Mouse (Mus musculus) urinary bladder, postnatal 4 days (tissue): Measurements from ENCODE around the gene Zfp423.

Source experiments
- DNase-seq, 2 experiments: peaks; one replicate each; pipeline ENCODE4 v3.0.0; 2021 to 2022; ENCODE audit warnings: low spot score in 2 of 2

Gene Zfp423

DNA sequence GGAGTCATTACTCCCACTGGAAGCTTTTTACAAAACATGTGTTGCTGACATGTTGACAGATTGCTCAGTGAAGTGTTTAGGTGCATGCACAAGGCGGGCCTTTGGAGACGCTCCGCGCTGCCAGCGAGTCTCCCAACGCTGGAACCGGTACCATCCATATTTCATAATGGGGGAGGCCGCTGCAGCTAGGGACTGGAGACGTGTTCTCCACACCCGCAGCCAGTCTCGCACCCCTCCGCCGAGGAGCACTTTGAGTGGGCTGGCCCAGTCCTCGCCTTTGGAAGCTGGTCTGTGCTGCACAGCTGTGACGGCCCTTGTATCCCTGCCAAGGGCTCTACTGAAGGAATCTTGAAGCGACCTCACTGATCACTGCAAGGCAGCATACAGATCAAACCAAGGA, 122.5 kb downstream of the Zfp423 start:
- DNase-seq = peak; percentile 75 to 76

DNA sequence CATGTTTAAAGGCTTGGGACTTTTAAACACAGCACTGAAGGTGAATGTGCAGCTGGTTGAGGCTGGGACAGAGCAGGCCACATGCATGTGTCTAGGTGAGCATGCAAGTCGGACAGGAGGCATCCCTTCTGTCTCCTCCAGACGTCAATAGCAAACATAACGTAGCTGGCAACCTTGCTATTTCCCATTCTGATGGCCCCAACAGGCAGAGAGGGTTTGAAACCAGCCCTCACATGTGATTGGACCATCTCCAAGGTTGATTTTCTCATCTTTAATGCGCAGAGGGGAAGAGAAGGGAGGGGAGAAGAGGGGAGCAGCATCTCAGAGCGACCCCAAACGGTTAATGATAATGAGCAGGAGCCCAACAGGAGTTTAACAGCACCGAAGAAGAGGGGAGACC, 123.5 kb downstream of the Zfp423 start:
- DNase-seq = no peak

- DNase-seq = no peak
These were observed 124.0 kb downstream of the Zfp423 start for GRCm38 (mm10) chr8:87835411-87835821.

DNA sequence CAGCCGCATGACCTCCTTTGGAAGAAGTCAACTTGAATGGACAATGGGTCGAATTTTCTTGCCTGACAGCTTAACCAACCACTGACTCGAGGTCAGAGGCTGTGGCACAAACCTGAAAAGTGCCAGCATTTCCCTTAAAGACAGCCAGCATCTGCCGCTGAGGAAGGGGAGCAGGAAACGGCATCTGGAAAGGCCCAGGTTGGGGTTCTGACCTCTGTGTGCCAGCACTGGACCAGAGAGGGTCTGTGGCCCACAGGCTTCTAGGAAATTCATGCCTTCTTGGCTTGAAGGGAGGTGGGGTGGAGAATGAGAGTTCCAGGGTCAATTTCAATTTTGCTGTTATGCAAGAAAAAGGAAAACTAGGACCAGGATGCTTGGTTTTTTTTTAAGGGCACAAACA, 124.7 kb downstream of the Zfp423 start:
- no peak for DNase-seq

DNA sequence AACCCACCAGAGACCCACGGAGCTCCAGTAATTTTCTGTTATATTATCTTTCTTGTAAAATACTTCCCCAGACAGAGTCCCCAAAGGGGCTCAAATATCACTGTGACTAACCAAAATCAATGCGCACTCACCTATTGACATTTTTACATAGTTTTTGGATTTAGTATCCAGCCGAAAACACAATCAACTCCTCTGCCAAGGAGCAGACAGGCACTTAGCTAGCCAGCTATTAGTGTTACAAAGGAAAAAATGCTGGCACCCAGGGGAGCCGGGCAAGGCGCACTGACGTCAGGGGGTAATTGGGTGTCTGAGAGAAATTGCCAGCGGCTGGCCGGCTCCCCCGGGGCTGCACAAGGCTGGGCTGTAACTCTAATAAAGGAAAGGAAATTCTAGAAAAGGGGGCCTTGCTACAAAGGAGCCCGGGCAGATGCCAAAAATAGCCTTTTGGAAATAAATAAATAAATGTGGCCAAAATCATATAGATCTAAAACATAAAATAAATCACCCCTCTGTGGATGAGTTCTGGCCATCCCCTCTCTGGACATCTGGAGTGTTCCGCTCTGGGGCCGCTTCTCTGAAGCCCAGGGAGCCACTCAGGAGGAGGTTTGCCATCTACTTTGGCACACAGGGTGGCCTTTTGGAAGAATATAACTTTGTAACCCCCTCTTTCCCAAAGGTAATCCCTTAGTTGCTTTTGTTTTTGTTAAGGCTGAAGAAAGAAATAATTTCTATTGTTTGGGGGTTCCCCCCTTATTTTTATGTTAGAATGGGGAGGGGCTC, 125.4 kb downstream of the Zfp423 start:
- DNase-seq = no peak

GRCm38 (mm10) chr8:87833339-87833738, 126.1 kb downstream of the Zfp423 start:
- no peak for DNase-seq

GRCm38 (mm10) chr8:87832381-87833325, 126.7 kb downstream of the Zfp423 start:
- no peak for DNase-seq

DNA sequence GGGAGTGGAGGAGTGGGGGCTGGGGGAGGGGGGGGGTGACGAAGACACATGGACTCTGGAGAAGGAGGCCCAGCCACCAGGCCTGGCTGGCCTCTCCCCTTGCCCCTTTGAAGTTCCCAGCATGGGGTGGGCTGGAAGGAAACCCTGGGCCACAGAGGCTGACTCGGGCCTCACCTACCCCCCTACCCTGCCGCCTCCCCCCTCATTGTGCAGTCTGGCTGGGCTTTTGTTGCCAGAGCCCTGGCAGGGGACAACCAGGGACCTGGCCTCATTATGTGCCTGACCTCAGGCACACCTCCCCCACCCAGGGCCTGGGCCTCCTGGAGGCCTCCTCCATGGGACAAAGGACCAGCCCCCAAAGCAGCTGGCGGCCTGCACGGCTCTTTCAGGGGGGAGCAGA, 127.8 kb downstream of the Zfp423 start:
- DNase-seq = no peak

DNA sequence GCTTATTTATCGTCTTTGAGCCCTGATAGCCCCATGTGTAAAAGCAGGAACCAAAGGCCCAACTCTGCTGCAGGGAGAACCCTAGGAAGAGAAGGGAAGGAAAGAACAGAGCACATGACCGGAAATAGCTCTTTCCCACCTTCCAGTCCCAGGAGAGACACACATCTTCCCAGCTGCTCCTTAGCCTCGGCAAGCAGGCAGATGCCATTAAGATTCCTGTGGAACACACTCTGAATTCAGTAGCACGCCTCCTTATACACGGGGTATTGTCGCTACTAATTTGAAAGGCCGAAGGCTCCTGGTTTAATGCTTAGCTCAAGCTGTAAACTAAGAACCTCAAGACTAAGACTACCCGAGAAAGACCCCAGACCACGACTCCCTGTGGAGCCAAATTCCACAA, 128.3 kb downstream of the Zfp423 start:
- no peak for DNase-seq

- DNase-seq = no peak
These were observed 129.2 kb downstream of the Zfp423 start for GRCm38 (mm10) chr8:87830200-87830599.

DNA sequence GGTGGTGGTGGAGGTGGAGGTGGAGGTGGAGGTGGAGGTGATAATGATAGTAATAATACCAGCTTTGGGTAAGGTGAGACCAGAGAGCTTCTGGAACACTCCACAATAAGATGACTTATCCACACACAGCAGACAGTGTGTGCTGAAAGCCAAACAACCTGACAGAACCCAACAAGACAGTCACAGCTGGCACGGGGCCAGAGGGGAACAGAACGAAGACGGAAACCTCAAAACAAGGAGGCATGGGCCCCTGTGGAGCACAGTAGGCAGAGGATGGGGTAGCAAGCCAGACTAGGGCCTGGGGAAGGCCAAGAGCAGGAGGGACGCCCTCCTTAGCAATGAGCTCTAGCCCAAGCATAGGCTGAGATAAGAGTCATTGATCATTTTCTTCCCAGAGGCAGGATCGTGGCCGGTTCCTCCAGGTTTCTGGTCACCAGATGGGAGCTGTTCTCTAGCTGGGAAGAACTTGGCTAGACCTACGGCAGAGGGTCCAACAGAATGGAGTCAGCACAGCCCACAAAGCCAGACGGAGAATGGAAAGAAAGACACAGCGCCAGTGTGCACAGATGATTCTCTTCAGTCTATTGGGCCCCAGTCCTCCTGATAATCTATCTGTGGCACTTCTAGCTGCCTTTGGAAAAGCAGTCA, 133.3 kb downstream of the Zfp423 start:
- no peak for DNase-seq

DNA sequence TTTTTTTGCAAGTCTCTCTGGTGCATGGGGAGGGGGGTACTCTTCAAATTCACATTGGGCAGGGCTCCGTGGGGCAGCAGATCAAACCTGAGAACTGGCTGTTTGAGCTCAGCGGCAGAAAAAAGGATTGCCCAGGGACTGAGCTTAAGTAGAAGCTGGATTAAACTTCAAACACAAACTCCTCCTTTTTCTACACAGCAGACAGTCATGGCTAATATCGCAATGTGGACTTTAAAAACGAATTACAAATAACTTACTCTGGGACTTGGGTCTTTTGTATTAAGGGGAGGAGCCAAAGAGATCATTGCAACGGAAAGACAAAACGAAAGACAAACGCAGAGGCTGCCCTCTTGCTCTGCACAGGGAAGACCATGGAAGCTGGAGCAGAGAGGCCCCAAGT, 136.2 kb downstream of the Zfp423 start:
- no peak for DNase-seq

GRCm38 (mm10) chr8:87822690-87823089, 136.7 kb downstream of the Zfp423 start:
- no peak for DNase-seq

GRCm38 (mm10) chr8:87822175-87822574, 137.2 kb downstream of the Zfp423 start:
- DNase-seq = no peak

DNA sequence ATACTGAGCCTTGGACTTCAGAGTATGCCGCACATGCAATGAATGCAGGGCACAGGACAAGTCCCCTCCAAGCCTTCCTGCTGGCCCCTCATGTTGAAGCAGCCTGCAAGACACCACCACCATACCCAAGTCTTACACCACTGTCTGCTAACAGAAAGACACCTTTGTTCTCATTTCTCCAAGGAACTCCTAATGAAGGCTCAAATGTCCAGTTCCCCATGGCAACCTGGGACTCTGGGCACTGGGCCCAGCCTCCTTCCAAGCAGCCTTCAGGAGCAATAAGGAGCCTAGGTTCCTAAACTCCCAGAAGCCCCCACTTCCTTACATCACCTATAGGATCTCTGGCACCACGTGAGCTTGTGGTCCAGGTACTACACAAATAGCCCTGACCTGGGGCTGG, 137.7 kb downstream of the Zfp423 start:
- DNase-seq = no peak

GRCm38 (mm10) chr8:87819263-87819662, 140.1 kb downstream of the Zfp423 start:
- no peak for DNase-seq

DNA sequence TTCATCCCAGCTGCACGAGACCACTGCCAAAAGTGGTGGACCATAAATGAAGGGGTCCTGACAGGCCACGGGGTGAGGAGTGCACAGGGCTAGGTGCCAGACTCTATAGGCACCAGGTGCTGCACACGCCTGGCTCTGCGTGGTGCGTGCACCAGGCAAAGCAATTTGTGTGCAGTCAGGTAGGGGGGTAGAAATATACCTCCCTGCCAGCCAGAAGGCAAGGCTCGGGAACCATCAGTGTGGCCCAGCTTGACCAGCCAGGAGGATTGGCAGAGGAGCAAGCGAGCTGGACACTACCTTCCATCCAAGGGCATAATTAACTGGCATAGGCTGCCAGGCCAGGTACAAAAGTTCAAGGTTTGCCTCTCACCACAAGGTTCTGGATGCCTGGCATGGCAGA, 140.9 kb downstream of the Zfp423 start:
- no peak for DNase-seq

DNA sequence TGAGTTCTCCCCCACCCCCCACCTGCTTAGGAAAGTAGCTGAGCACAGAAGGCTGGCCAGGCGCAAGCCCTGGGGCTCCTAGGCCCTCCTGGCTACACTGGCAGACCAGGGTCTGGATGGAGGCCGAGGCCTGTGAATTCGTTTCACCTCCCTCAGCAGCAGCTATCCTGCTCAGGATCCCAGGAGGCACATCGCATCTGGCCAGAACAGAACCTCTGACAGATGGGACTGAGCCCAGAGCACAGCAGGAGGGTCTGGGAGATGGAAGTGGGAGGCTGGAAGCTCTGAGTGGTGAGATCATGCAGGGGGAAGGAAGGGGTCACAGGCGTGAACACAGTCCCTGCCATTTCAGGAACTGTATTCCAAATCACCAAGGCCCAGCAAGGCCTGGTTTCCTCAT, 143.3 kb downstream of the Zfp423 start:
- DNase-seq = no peak

GRCm38 (mm10) chr8:87812661-87813060, 146.7 kb downstream of the Zfp423 start:
- no peak for DNase-seq

GRCm38 (mm10) chr8:87812069-87812449, 147.3 kb downstream of the Zfp423 start:
- DNase-seq = no peak

GRCm38 (mm10) chr8:87811399-87812068, 147.9 kb downstream of the Zfp423 start:
- peak; percentile 53 to 73 for DNase-seq

DNA sequence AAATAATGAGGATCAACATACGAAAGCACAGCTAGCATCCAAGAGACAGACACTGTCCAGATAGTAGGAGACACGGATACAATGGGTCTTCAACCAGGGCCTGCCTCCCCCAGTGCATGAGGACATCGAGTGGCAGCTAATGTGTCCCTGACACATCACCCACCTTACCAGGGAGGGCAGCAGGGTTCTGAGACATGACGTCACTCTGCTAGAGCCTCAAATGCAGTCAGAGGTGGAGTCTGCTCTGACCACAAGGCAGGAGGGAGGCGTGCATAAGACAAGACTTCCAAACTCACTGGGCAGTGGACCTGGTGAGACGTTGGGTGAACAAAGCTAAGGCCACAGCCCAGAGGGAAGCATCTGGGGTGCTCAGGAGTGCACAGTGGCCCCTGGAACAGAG, 148.6 kb downstream of the Zfp423 start:
- no peak for DNase-seq
